Mouse (Mus musculus): Measurements from ENCODE around the gene Plekha7.

DNA sequence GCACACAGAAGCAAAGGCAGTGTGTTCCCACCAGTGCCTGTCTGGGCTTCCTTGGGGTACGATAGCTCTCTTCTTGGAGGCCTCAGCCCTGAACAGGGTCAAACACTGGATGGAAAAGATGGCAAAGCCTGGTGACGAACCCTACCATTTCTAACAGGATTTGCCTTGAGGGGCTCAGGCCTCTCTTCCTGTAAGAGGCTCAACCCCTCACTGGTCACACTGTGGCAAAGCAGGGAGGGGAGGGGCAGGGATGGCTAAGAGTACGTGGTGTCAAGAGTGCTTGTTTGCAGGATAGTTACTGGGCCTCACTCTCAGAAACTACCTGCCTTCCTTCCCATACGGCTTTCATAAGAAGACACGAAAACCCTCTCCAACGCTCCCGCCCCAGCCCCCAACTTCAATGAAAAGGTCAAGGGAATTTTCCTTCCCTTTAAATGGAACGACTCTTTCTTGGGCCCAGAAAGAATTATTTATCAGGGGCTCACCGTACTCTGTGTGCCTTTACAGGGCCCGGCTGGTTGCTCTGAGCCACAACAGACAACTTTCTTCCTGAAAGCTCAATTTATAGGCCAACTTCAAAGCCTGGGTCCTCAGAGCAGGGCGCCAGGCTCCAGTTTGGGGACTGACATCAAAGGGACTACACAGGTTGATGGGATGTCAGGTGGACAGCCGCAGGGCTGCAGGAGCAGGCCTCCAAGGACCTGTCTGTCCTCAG lies 192.8 kb downstream of the Plekha7 start:
- TF ChIP-seq CTCF (IDR thresholded peaks at IDR 0.05; ENCODE audit: control insufficient read depth, insufficient read depth, insufficient read length) (no peak), MAX (IDR thresholded peaks at IDR 0.05) (no peak), USF1 (IDR thresholded peaks at IDR 0.05; ENCODE audit: low read depth) (no peak)
